Comparison of ENCODE assay signal across 31 mouse cellular contexts in the genomic region with DNA sequence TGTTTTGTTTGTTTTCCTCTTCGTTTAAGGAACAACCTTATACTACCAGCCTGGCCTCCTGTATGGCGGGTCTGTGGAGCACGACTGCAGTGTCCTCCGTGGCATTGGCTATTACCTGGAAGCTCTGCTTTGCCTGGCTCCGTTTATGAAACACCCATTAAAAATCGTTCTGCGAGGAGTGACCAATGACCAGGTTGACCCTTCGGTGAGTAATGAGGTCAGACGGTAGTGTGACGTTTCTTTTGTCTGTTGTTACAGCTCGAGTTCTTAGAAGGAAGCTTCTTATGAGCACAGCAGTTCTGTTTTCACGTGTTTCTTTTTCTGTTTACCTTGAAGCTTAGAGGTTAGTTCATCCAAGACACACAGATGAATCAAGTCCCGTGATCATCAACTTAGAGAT.
"Had no signal": no experiment of that assay in that cellular context is flagged by ENCODE, and none has a peak within 500 bp of the region (broad histone marks: within the 10 kb centered on the region; RNA-seq: fewer than 3 reads in every experiment).

No protein-coding gene starts in this region.

- ATAC-seq: liver, postnatal 0 days; lung, postnatal 0 days; midbrain, embryonic 13.5 days; midbrain, embryonic 15.5 days; midbrain, embryonic 16.5 days had no signal

- H3K27me3 ChIP-seq: limb, embryonic 12.5 days; limb, embryonic 13.5 days; limb, embryonic 15.5 days; liver, embryonic 13.5 days; liver, embryonic 15.5 days; lung, embryonic 15.5 days; megakaryocyte, embryonic 14.5 days; midbrain, embryonic 12.5 days; midbrain, embryonic 13.5 days; midbrain, embryonic 15.5 days; neural tube, embryonic 12.5 days had no signal

- H3K27ac ChIP-seq: limb, embryonic 10.5 days; limb, embryonic 12.5 days; limb, embryonic 13.5 days; limb, embryonic 15.5 days; liver, embryonic 13.5 days; liver, embryonic 14.5 days; liver, embryonic 15.5 days; lung, embryonic 15.5 days; macrophage; midbrain, embryonic 10.5 days; midbrain, embryonic 12.5 days; midbrain, embryonic 13.5 days; midbrain, embryonic 15.5 days; neural tube, embryonic 12.5 days had no signal

- H3K9ac ChIP-seq: limb, embryonic 12.5 days; limb, embryonic 13.5 days; limb, embryonic 15.5 days; liver, embryonic 13.5 days; liver, embryonic 14.5 days; liver, embryonic 15.5 days; liver, postnatal 0 days; lung, embryonic 14.5 days; lung, embryonic 15.5 days; midbrain, embryonic 12.5 days; midbrain, embryonic 13.5 days; midbrain, embryonic 15.5 days; neural tube, embryonic 12.5 days had no signal

- H3K4me3 ChIP-seq: limb, embryonic 10.5 days; limb, embryonic 12.5 days; limb, embryonic 13.5 days; limb, embryonic 15.5 days; liver, embryonic 13.5 days; liver, embryonic 15.5 days; lung, embryonic 15.5 days; megakaryocyte, embryonic 14.5 days; midbrain, embryonic 10.5 days; midbrain, embryonic 12.5 days; midbrain, embryonic 13.5 days; midbrain, embryonic 15.5 days; myocyte; neural tube, embryonic 12.5 days had no signal

- DNase-seq: left cerebral cortex, postnatal 4 days; liver; liver, embryonic 13.5 days; liver, postnatal 0 days; lung, adult 18-20 months; lung, adult 2 months; lung, embryonic 14.5 days; lung, postnatal 10 days; lung, postnatal 14 days; lung, postnatal 36 days; lung, postnatal 4 days; midbrain, embryonic 14.5 days had no signal

- H3K9me3 ChIP-seq: limb, embryonic 10.5 days; limb, embryonic 12.5 days; limb, embryonic 13.5 days; limb, embryonic 15.5 days; liver, embryonic 13.5 days; liver, embryonic 15.5 days; lung, embryonic 15.5 days; midbrain, embryonic 10.5 days; midbrain, embryonic 12.5 days; midbrain, embryonic 13.5 days; midbrain, embryonic 15.5 days; neural tube, embryonic 12.5 days had no signal

- H3K4me2 ChIP-seq: limb, embryonic 12.5 days; limb, embryonic 13.5 days; limb, embryonic 15.5 days; liver, embryonic 11.5 days; liver, embryonic 13.5 days; liver, embryonic 15.5 days; lung, embryonic 14.5 days; lung, embryonic 15.5 days; midbrain, embryonic 11.5 days; midbrain, embryonic 12.5 days; midbrain, embryonic 13.5 days; midbrain, embryonic 15.5 days; neural tube, embryonic 12.5 days had no signal

- H3K4me1 ChIP-seq: limb, embryonic 10.5 days; limb, embryonic 12.5 days; limb, embryonic 13.5 days; limb, embryonic 15.5 days; lung, embryonic 15.5 days; midbrain, embryonic 10.5 days; midbrain, embryonic 12.5 days; midbrain, embryonic 13.5 days; midbrain, embryonic 15.5 days; neural tube, embryonic 12.5 days had no signal
